Mouse (Mus musculus) gastrocnemius, adult 18-20 months (tissue): ENCODE measurements around the gene Gm20517. TPM values are rescaled to one million over a fixed set of nuclear protein-coding genes. Genes with fewer than 3 reads are reported as not detected.

Source experiments
- DNase-seq: peaks from one replicate; pipeline ENCODE4 v3.0.0; 2021; ENCODE audit warnings: low spot score
- total RNA-seq, 2 experiments: library from RNA; stranded (reverse); gene quantifications; 2 replicates each; pipeline ENCODE4 v1.2.3; 2021

Gene Gm20517
- total RNA-seq, 2 experiments from 2014 or later: 1.6 to 2.6 TPM

- no peak for DNase-seq
Measured at GRCm38 (mm10) chr17:47704692-47705091, 93.3 kb downstream of the Gm20517 start.

- DNase-seq: no peak
Measured at GRCm38 (mm10) chr17:47706196-47706595, 94.8 kb downstream of the Gm20517 start.

- DNase-seq: no peak
Measured at GRCm38 (mm10) chr17:47707961-47708360, 96.6 kb downstream of the Gm20517 start.

DNA sequence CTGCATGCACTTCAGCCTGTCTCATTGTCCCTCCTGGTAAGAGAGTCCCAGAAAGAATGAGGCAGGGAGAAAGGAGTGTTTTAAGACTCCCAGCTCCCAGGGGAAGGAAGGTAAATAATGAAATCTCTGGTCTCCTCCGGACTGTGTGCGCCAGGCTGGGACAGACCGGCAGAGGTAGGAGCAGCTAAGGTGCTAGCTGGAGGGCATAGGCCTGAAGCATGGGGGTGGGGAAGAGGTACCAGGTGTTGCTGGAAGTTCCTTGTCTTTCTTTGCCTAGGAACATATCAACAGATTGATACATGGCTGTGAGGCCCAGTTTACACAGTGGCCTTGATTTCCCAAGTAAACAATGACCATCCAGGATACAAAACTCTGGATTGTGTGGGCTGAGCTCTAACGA, 97.6 kb downstream of the Gm20517 start:
- no peak for DNase-seq

- no peak for DNase-seq
Measured at GRCm38 (mm10) chr17:47710036-47710435, 98.6 kb downstream of the Gm20517 start.

DNA sequence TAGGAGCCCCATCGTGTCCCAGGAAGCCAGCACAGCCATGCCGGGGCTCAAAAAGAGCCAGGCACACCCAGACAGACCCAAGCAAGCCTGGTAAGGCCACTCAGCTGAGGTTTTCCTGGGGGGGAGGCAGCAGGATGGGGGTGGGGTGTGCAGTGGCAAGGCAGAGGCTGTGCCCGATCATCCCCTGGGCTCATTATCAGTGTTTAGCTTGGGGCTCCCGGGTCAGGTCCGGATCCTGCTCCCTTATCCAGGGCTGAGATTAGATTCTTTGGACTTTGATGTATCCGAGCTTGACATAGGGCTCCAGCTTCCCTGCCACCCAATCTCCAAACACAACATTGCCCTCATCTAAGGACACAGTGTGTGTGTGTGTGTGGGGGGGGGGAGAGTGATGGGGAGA, 100.5 kb downstream of the Gm20517 start:
- no peak for DNase-seq

GRCm38 (mm10) chr17:47712889-47713571, 101.6 kb downstream of the Gm20517 start:
- no peak for DNase-seq

DNA sequence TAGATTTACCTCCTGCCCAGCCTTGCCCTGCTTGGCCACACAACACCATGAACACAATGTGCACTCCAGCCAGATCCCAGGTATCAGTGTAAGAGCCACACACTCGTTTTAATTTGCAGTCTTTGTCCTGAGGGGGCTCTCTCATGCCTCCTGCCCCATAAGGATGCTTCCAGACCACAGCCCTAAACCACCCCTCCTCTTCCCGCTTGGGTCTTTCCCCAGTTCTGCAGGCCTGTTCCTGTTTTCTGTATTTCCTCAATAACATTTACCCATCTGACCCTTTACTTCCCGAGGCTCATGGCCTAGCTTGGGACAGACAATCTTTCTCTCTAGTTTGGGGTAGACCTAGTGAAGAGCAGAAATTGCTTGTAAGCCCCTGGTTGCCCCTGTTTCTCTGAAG, 103.6 kb downstream of the Gm20517 start:
- no peak for DNase-seq

DNA sequence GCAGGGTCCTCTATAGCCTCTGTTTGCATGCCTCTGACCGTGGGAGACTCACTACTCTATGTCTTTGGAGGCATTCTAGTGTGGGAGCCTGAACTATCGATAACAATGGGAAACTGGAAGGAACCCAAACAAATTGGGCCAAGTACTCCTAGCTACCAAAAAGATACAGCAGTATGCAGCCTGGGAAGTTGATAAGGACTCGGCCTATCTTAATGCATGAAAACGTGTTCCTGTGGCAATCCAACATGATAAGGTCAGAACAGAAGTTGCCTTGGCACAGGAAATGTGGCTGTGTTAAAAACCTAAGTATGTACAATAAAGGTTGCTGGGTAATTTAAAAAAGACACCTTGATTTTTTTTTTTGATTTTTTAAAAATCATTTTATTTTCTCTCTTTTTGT, 109.8 kb downstream of the Gm20517 start:
- DNase-seq: no peak

DNA sequence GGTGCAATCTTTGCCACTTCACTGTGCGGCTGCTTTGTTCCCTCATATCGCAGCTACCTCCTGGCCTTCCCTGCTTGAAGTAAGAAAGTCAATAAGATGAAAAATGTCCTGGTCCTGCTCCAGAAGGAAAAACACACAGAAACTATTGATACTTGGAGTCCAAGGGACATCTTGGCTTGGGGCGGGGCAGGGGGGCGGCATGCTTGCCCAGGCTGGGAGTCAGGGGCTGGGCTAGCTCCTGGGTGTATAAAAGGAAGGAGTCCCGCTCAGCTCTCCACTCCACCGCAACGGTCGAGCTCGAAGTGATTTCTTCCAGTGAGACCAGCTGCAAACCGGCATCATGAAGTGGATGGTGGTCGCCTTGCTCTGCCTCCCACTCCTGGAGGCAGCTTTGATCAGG, 115.2 kb downstream of the Gm20517 start, which contains the start of gene Pgc:
Gene Pgc, plus strand, starts transcription at position 277 of the 400 bp plus-strand sequence.
- DNase-seq: no peak

DNA sequence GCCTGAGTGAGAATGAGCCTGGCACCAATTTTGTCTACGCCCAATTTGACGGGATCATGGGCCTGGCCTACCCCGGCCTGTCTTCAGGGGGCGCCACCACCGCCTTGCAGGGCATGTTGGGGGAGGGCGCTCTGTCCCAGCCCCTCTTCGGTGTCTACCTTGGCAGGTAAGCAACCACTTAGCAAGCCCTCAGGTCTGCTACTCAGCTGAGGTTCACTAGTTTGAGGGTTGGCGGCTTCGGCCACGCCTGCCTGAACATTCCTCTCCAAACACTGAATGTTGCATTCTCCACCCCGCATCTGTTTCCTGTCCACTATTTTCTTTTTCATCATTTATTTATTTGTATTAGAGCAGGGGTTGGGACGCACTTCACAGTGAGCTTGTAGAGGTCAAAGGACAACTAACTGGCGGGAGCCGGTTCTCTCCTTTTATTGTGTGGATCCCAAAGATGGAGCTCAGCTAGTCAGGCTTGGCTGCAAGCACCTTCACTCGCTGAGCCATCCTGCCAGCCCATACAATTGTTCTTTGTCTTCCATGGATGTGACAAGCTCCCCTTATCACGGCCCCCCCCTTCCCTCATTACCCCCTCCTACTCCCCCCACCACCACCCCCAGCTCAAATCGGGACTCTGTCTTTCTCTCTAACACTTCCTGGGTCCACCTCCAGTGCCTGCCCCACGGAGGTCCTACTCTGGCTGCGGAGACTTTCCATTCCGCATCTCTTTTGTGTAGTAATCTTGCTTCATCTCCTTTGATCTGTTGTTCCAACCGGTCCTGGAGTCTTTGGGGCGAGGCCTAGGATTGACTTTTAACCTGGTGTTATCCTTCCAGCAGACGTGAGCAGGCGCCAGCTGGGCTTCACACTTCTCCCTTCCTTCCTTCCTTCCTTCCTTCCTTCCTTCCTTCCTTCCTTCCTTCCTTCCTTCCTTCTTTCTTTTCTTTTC, 119.5 kb downstream of the Gm20517 start:
- DNase-seq: no peak

Other genes starting within 250 kb of the Gm20517 start
- 10 to 100 TPM; 32.9 to 34.1 TPM for gene Mrps10, start 242.7 kb upstream of the Gm20517 start, total RNA-seq
- under 1 TPM; 0.36 to 0.41 TPM for gene Guca1b, start 226.2 kb upstream of the Gm20517 start, total RNA-seq
- gene Guca1a, start 211.0 kb upstream of the Gm20517 start, total RNA-seq: not detected
- gene AI661453, start 175.0 kb upstream of the Gm20517 start, total RNA-seq: under 1 TPM; 0.39 to 0.64 TPM
- gene 1700001C19Rik, start 174.2 kb upstream of the Gm20517 start, total RNA-seq: not detected
- gene Taf8, start 109.3 kb upstream of the Gm20517 start, total RNA-seq: 10 to 100 TPM in 1 of 2 experiments, 1 to 10 TPM in 1; 9.2 to 12.1 TPM
- 10 to 100 TPM; 18.5 to 20.1 TPM for gene Ccnd3, start 106.5 kb upstream of the Gm20517 start, total RNA-seq
- 10 to 100 TPM; 13.9 to 15.3 TPM for gene Bysl, start 97 bp upstream of the Gm20517 start, total RNA-seq
- gene Med20, start within 50 bp of the Gm20517 start, total RNA-seq: 10 to 100 TPM; 14.7 to 15.4 TPM
- 1 to 10 TPM; 3.0 to 3.5 TPM for gene Usp49, start 19.1 kb downstream of the Gm20517 start, total RNA-seq
- 100 to 1,000 TPM; 121 to 123 TPM for gene Tomm6, start 76.8 kb downstream of the Gm20517 start, total RNA-seq
- 1 to 10 TPM; 6.8 to 7.2 TPM for gene Frs3, start 77.4 kb downstream of the Gm20517 start, total RNA-seq
- gene Gm21981, start 82.9 kb downstream of the Gm20517 start, total RNA-seq: under 1 TPM; 0.28 to 0.59 TPM
- 1 to 10 TPM; 2.3 to 2.6 TPM for gene Prickle4, start 83.1 kb downstream of the Gm20517 start, total RNA-seq
- not detected for gene Pgc, start 115.3 kb downstream of the Gm20517 start, total RNA-seq
- gene Tfeb, start 125.4 kb downstream of the Gm20517 start, total RNA-seq: 100 to 1,000 TPM in 1 of 2 experiments, 10 to 100 TPM in 1; 93.6 to 108 TPM
- under 1 TPM in 1 of 2 experiments, not detected in 1; 0.64 TPM for gene Mdfi, start 223.1 kb downstream of the Gm20517 start, total RNA-seq